Mouse (Mus musculus): Measurements from ENCODE around the gene Klhl25. TPM values are rescaled to one million over a fixed set of nuclear protein-coding genes. Genes with fewer than 3 reads are reported as not detected.

The Klhl25 gene
- total and polyA plus RNA-seq, 3 experiments, result 11.0 to 14.2 (median 12.9) TPM

DNA sequence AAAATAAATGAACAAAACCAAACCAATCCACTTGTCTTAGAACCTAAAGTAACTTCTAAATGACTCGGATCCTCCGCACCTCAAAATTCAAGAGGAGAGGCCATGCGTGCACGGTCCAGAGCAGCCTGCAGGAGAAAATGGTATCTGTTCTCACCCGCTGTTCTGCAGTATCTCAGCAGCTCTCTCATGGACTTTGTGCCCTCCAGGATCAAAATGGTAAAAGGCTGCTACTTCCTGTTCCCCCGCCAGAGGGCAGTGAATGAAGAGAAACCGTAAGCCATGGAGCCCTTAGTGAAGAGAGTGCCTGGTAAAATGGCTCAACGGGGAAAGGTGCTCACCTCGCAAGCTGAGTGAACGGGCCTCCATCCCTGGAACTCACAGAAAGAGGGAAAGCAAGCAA lies 20.3 kb upstream of the Klhl25 start:
- TF ChIP-seq SMC3 (IDR thresholded peaks at IDR 0.05; ENCODE audit: low read depth, low read length), result peak; percentile 87
- TF ChIP-seq CTCF (conservative IDR thresholded peaks at IDR 0.05 in 1 of 2, IDR thresholded peaks at IDR 0.05 in 1 of 2; ENCODE audit: low read depth in 2 of 2, low read length in 2 of 2), result peak; percentile 32 to 80; a peak in 2 of 4 replicates
- peak; percentile 55; the same call in 1 of the 2 replicates for TF ChIP-seq ELF1 (IDR thresholded peaks at IDR 0.05; ENCODE audit: low read depth, low read length)
- TF ChIP-seq CHD2 (IDR thresholded peaks at IDR 0.05; ENCODE audit: low read length), result no peak
- TF ChIP-seq RAD21 (IDR thresholded peaks at IDR 0.05; ENCODE audit: low read depth, low read length), result peak; percentile 57
- TF ChIP-seq RCOR1 (conservative IDR thresholded peaks at IDR 0.05; ENCODE audit: low read depth, low read length), result no peak
- TF ChIP-seq MEF2A (IDR thresholded peaks at IDR 0.05; ENCODE audit: borderline replicate concordance, low read depth, low read length), result no peak
- dilution Hi-C loops (cut with MboI; ENCODE audit: extremely low pct_ligation_motif_present, extremely low pct_unique_long_range_greater_than_20kb, low sequenced_read_pairs), result loop anchor here (10.0 kb wide), 1 partner anchor 63 kb away; no protein-coding TSS in a partner anchor
- Histone ChIP-seq H3K79me2 (replicated peaks; ENCODE audit: control insufficient read depth, extremely low read depth, insufficient read depth, poor library complexity, severe bottlenecking) (no peaks in the 10 kb centered on the region; the same call in 1 of the 2 replicates), H3K4me3 (replicated peaks in 1 of 3; ENCODE audit: low read depth in 2 of 3, low read length in 2 of 3, poor library complexity in 1 of 3) (no peak overlapping the region), H3K36me3 (replicated peaks in 1 of 2; ENCODE audit: control insufficient read depth in 1 of 2, insufficient read depth in 1 of 2, low read length in 1 of 2) (no peaks in the 10 kb centered on the region), H3K27ac (ENCODE audit: insufficient read depth, low read depth) (no peak overlapping the region), H3K27me3 (replicated peaks) (no peaks in the 10 kb centered on the region), H3K4me2 (ENCODE audit: insufficient read depth, low read depth, poor library complexity, severe bottlenecking) (no peak overlapping the region), H3K9ac (ENCODE audit: insufficient read depth, low read depth) (no peak overlapping the region), H3K4me1 (ENCODE audit: control insufficient read depth in 1 of 2, insufficient read depth in 2 of 2) (peaks cover 5 to 35% of the 10 kb centered on the region in 2 experiments), H3K9me3 (replicated peaks; ENCODE audit: low read length) (no peaks in the 10 kb centered on the region)
- peak; percentile 80 for DNase-seq (ENCODE audit: extremely low read depth)
- in situ Hi-C loops (cut with MboI; ENCODE audit: low pct_ligation_motif_present, low pct_unique_long_range_greater_than_20kb, low sequenced_read_pairs), result loop anchor here (5.0 kb wide), 1 partner anchor 49 kb away; no protein-coding TSS in a partner anchor

- DNase-seq (ENCODE audit: extremely low read depth), result no peak
- H3K4me1 ChIP-seq (ENCODE audit: control insufficient read depth in 1 of 2, insufficient read depth in 2 of 2), result peaks cover 2 to 28% of the 10 kb centered on the region in 2 experiments
- H3K4me3 ChIP-seq (replicated peaks in 1 of 3; ENCODE audit: low read depth in 2 of 3, low read length in 2 of 3, poor library complexity in 1 of 3), result no peak overlapping the region
- no peaks in the 10 kb centered on the region for H3K36me3 ChIP-seq (replicated peaks in 1 of 2; ENCODE audit: control insufficient read depth in 1 of 2, insufficient read depth in 1 of 2, low read length in 1 of 2)
- H3K79me2 ChIP-seq (replicated peaks; ENCODE audit: control insufficient read depth, extremely low read depth, insufficient read depth, poor library complexity, severe bottlenecking), result no peaks in the 10 kb centered on the region; the same call in 1 of the 2 replicates
- H3K27ac ChIP-seq (ENCODE audit: insufficient read depth, low read depth), result no peak overlapping the region
- dilution Hi-C loops (cut with MboI; ENCODE audit: extremely low pct_ligation_motif_present, extremely low pct_unique_long_range_greater_than_20kb, low sequenced_read_pairs) (loop anchor here (10.0 kb wide), 1 partner anchor 64 kb away; no protein-coding TSS in a partner anchor), in situ Hi-C loops (cut with MboI; ENCODE audit: low pct_ligation_motif_present, low pct_unique_long_range_greater_than_20kb, low sequenced_read_pairs) (loop anchor here (5.0 kb wide), 1 partner anchor 49 kb away; no protein-coding TSS in a partner anchor)
- H3K9me3 ChIP-seq (replicated peaks; ENCODE audit: low read length), result no peaks in the 10 kb centered on the region
- H3K9ac ChIP-seq (ENCODE audit: insufficient read depth, low read depth), result no peak overlapping the region
- H3K4me2 ChIP-seq (ENCODE audit: insufficient read depth, low read depth, poor library complexity, severe bottlenecking), result no peak overlapping the region
- H3K27me3 ChIP-seq (replicated peaks), result no peaks in the 10 kb centered on the region
- TF ChIP-seq JUN (IDR thresholded peaks at IDR 0.05; ENCODE audit: insufficient read depth, low read depth, low read length) (no peak), ZC3H11A (IDR thresholded peaks at IDR 0.05; ENCODE audit: low read depth, low read length) (no peak), KAT2A (IDR thresholded peaks at IDR 0.05; ENCODE audit: insufficient replicate concordance, low read length) (no peak), MYC (IDR thresholded peaks at IDR 0.05; ENCODE audit: low read depth, low read length) (no peak), MAZ (IDR thresholded peaks at IDR 0.05; ENCODE audit: low read depth, low read length) (no peak), TBP (conservative IDR thresholded peaks at IDR 0.05; ENCODE audit: low read depth, low read length) (no peak), POLR2AphosphoS2 (IDR thresholded peaks at IDR 0.05; ENCODE audit: low read depth, low read length) (no peak), CTCF (conservative IDR thresholded peaks at IDR 0.05 in 1 of 2, IDR thresholded peaks at IDR 0.05 in 1 of 2; ENCODE audit: low read depth in 2 of 2, low read length in 2 of 2) (no peak), E2F4 (IDR thresholded peaks at IDR 0.05; ENCODE audit: insufficient replicate concordance, low read depth, low read length) (no peak), RCOR1 (conservative IDR thresholded peaks at IDR 0.05; ENCODE audit: low read depth, low read length) (no peak), NRF1 (IDR thresholded peaks at IDR 0.05; ENCODE audit: low read depth, low read length) (no peak), RAD21 (IDR thresholded peaks at IDR 0.05; ENCODE audit: low read depth, low read length) (no peak), POLR2A (IDR thresholded peaks at IDR 0.05; ENCODE audit: low read depth, low read length) (no peak), CHD1 (IDR thresholded peaks at IDR 0.05; ENCODE audit: low read depth, low read length) (no peak)
Observed at GRCm38 (mm10) chr7:75828536-75828935, 19.6 kb upstream of the Klhl25 start.

Measured in CH12.LX (cell line).